Mouse (Mus musculus): ENCODE results near the gene B230118H07Rik. TPM values are rescaled to one million over a fixed set of nuclear protein-coding genes. Genes with fewer than 3 reads are reported as not detected.

Gene B230118H07Rik
- total and polyA plus RNA-seq, 2 experiments from 2014 or later = 21.4 to 50.7 TPM

GRCm38 (mm10) chr2:101598190-101599181 is 50.8 kb downstream of the B230118H07Rik start:
- Histone ChIP-seq H3K4me2 (ENCODE audit: low read depth, low read length, poor library complexity, severe bottlenecking) (peak overlapping the region; percentile 29; the same call in 1 of the 2 replicates), H3K36me3 (ENCODE audit: insufficient read depth, low read length) (no peaks in the 10 kb centered on the region), H3K9ac (replicated peaks; ENCODE audit: low read length, poor library complexity, severe bottlenecking) (no peak overlapping the region), H3K4me3 (ENCODE audit: low read depth, low read length) (no peak overlapping the region), H3K27ac (ENCODE audit: low read depth, low read length) (0 out of 2 replicates have a peak overlapping the region, but pooled peaks have one; percentile 38), H3K27me3 (ENCODE audit: insufficient read depth, low read length) (no peaks in the 10 kb centered on the region), H3K9me3 (ENCODE audit: low read length) (no peaks in the 10 kb centered on the region), H3K4me1 (ENCODE audit: insufficient read depth, low read length) (no peaks in the 10 kb centered on the region)
- DNase-seq (ENCODE audit: low spot score) (peak; percentile 76), ATAC-seq (ENCODE audit: low FRiP score) (no peak)
- TF ChIP-seq CTCF (IDR thresholded peaks at IDR 0.05) = no peak
- WGBS = 35% methylated on average over 13 of the region's 13 CpGs

- Histone ChIP-seq H3K9ac (replicated peaks; ENCODE audit: low read length, poor library complexity, severe bottlenecking) (no peak overlapping the region), H3K36me3 (ENCODE audit: insufficient read depth, low read length) (no peaks in the 10 kb centered on the region), H3K4me1 (ENCODE audit: insufficient read depth, low read length) (no peaks in the 10 kb centered on the region), H3K9me3 (ENCODE audit: low read length) (no peaks in the 10 kb centered on the region), H3K27me3 (ENCODE audit: insufficient read depth, low read length) (no peaks in the 10 kb centered on the region), H3K27ac (ENCODE audit: low read depth, low read length) (no peak overlapping the region), H3K4me3 (ENCODE audit: low read depth, low read length) (no peak overlapping the region), H3K4me2 (ENCODE audit: low read depth, low read length, poor library complexity, severe bottlenecking) (no peak overlapping the region)
- TF ChIP-seq CTCF (IDR thresholded peaks at IDR 0.05) = peak; percentile 64
- ATAC-seq (ENCODE audit: low FRiP score) (no peak), DNase-seq (ENCODE audit: low spot score) (no peak)
Observed at GRCm38 (mm10) chr2:101597186-101597585, 52.1 kb downstream of the B230118H07Rik start.

GRCm38 (mm10) chr2:101594681-101595080 is 54.7 kb downstream of the B230118H07Rik start:
- H3K9me3 ChIP-seq (ENCODE audit: low read length) = no peaks in the 10 kb centered on the region
- ATAC-seq (ENCODE audit: low FRiP score) (no peak), DNase-seq (ENCODE audit: low spot score) (no peak)
- no peaks in the 10 kb centered on the region for H3K27me3 ChIP-seq (ENCODE audit: insufficient read depth, low read length)
- H3K27ac ChIP-seq (ENCODE audit: low read depth, low read length) = no peak overlapping the region
- WGBS = 79% methylated on average over 5 of the region's 5 CpGs
- no peaks in the 10 kb centered on the region for H3K4me1 ChIP-seq (ENCODE audit: insufficient read depth, low read length)
- no peak overlapping the region for H3K4me3 ChIP-seq (ENCODE audit: low read depth, low read length)
- no peak overlapping the region for H3K9ac ChIP-seq (replicated peaks; ENCODE audit: low read length, poor library complexity, severe bottlenecking)
- TF ChIP-seq CTCF (IDR thresholded peaks at IDR 0.05) = no peak
- H3K36me3 ChIP-seq (ENCODE audit: insufficient read depth, low read length) = no peaks in the 10 kb centered on the region
- no peak overlapping the region for H3K4me2 ChIP-seq (ENCODE audit: low read depth, low read length, poor library complexity, severe bottlenecking)

GRCm38 (mm10) chr2:101592886-101593285 is 56.4 kb downstream of the B230118H07Rik start:
- no peak overlapping the region for H3K9ac ChIP-seq (replicated peaks; ENCODE audit: low read length, poor library complexity, severe bottlenecking)
- DNase-seq (ENCODE audit: low spot score) (no peak), ATAC-seq (ENCODE audit: low FRiP score) (peak; percentile 25; the same call in 1 of the 2 replicates)
- no peaks in the 10 kb centered on the region for H3K4me1 ChIP-seq (ENCODE audit: insufficient read depth, low read length)
- H3K9me3 ChIP-seq (ENCODE audit: low read length) = no peaks in the 10 kb centered on the region
- H3K4me2 ChIP-seq (ENCODE audit: low read depth, low read length, poor library complexity, severe bottlenecking) = no peak overlapping the region
- H3K4me3 ChIP-seq (ENCODE audit: low read depth, low read length) = no peak overlapping the region
- no peaks in the 10 kb centered on the region for H3K36me3 ChIP-seq (ENCODE audit: insufficient read depth, low read length)
- H3K27ac ChIP-seq (ENCODE audit: low read depth, low read length) = no peak overlapping the region
- H3K27me3 ChIP-seq (ENCODE audit: insufficient read depth, low read length) = no peaks in the 10 kb centered on the region
- no peak for TF ChIP-seq CTCF (IDR thresholded peaks at IDR 0.05)
- WGBS = 34% methylated on average over 8 of the region's 8 CpGs

- Histone ChIP-seq H3K27me3 (ENCODE audit: insufficient read depth, low read length) (no peaks in the 10 kb centered on the region), H3K4me2 (ENCODE audit: low read depth, low read length, poor library complexity, severe bottlenecking) (no peak overlapping the region; the same call in 1 of the 2 replicates), H3K4me3 (ENCODE audit: low read depth, low read length) (no peak overlapping the region), H3K9me3 (ENCODE audit: low read length) (no peaks in the 10 kb centered on the region), H3K4me1 (ENCODE audit: insufficient read depth, low read length) (no peaks in the 10 kb centered on the region), H3K27ac (ENCODE audit: low read depth, low read length) (peak overlapping the region; percentile 43; the same call in 1 of the 2 replicates), H3K36me3 (ENCODE audit: insufficient read depth, low read length) (no peaks in the 10 kb centered on the region), H3K9ac (replicated peaks; ENCODE audit: low read length, poor library complexity, severe bottlenecking) (no peak overlapping the region)
- peak; percentile 74 for ATAC-seq (ENCODE audit: low FRiP score)
- 14% methylated on average over 10 of the region's 10 CpGs for WGBS
- no peak for TF ChIP-seq CTCF (IDR thresholded peaks at IDR 0.05)
- peak; percentile 60 for DNase-seq (ENCODE audit: low spot score)
Observed at GRCm38 (mm10) chr2:101592023-101592841, 57.1 kb downstream of the B230118H07Rik start.
